Mouse (Mus musculus): Measurements from ENCODE around the gene Fam126a. TPM values are rescaled to one million over a fixed set of nuclear protein-coding genes. Genes with fewer than 3 reads are reported as not detected.

Fam126a gene
- polyA plus RNA-seq, 1 experiment = 9.5 TPM

DNA sequence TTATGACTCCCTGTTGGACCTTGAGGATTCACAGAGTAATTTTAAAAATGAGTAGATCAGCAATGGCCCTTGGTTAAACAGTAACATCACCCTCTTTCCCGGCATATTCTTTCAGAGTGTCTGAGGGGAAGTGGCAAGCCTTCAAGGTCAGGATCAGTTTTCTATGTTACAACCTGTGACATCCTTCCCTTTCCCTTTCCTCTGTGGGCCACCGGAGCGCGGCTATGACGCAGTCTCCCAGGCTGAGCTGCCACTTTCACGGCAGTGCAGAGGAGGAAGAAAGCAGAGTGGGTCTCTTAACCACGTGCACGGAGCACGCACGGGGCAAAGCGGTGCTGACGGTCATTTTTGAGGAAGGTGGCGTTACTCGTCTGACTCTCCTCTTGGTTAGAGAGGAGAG is 52.0 kb downstream of the Fam126a start:
- Histone ChIP-seq H3K27ac (ENCODE audit: insufficient read depth, low read length) (no peak overlapping the region), H3K9ac (ENCODE audit: low read depth, poor library complexity, severe bottlenecking) (no peak overlapping the region), H3K9me3 (replicated peaks; ENCODE audit: control insufficient read depth, insufficient read depth, low read length, poor library complexity, severe bottlenecking) (no peaks in the 10 kb centered on the region), H3K27me3 (ENCODE audit: control insufficient read depth, insufficient read depth, low read length, poor library complexity, severe bottlenecking) (no peaks in the 10 kb centered on the region), H3K4me3 (ENCODE audit: low read depth, low read length) (no peak overlapping the region), H3K36me3 (ENCODE audit: control insufficient read depth, insufficient read depth, low read length, poor library complexity, severe bottlenecking) (no peaks in the 10 kb centered on the region), H3K4me1 (ENCODE audit: control insufficient read depth, insufficient read depth, low read length) (no peaks in the 10 kb centered on the region)
- no peak for TF ChIP-seq CTCF (IDR thresholded peaks at IDR 0.05; ENCODE audit: low read depth, low read length)
- no peak for TF ChIP-seq POLR2A (IDR thresholded peaks at IDR 0.05; ENCODE audit: insufficient read depth, low read length)
- no peak for TF ChIP-seq EP300 (IDR thresholded peaks at IDR 0.05; ENCODE audit: insufficient read depth, low read depth, low read length)

DNA sequence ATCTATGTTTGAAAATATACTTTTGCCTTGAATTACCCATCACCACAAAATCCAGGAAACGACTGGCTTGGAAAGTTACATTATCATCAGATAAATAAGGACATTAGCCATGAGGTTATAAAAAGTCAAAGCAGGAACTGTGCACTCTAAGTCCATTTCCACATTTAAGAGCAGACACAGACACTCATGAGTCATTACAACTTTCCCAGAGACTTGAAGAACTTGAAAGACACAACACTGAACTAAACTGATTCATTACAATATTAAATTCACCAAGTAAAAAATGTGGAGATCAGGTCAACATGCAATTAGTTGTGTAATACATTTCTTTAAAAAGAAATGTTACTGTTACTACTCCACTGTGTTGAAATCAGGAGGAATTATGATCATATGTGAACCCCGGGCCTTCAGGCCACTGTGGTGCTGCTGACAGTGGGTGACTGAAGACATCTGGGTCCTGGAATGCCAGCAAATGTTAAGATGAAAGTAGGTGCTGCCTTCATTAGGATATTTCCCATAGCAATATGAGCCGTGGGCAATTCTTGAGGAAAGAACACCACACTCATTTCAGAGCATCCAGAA is 55.4 kb downstream of the Fam126a start:
- Histone ChIP-seq H3K4me1 (ENCODE audit: control insufficient read depth, insufficient read depth, low read length) (no peaks in the 10 kb centered on the region), H3K4me3 (ENCODE audit: low read depth, low read length) (no peak overlapping the region), H3K9me3 (replicated peaks; ENCODE audit: control insufficient read depth, insufficient read depth, low read length, poor library complexity, severe bottlenecking) (no peaks in the 10 kb centered on the region), H3K27me3 (ENCODE audit: control insufficient read depth, insufficient read depth, low read length, poor library complexity, severe bottlenecking) (no peaks in the 10 kb centered on the region), H3K9ac (ENCODE audit: low read depth, poor library complexity, severe bottlenecking) (no peak overlapping the region), H3K27ac (ENCODE audit: insufficient read depth, low read length) (no peak overlapping the region), H3K36me3 (ENCODE audit: control insufficient read depth, insufficient read depth, low read length, poor library complexity, severe bottlenecking) (no peaks in the 10 kb centered on the region)
- TF ChIP-seq CTCF (IDR thresholded peaks at IDR 0.05; ENCODE audit: low read depth, low read length) (no peak), POLR2A (IDR thresholded peaks at IDR 0.05; ENCODE audit: insufficient read depth, low read length) (no peak), EP300 (IDR thresholded peaks at IDR 0.05; ENCODE audit: insufficient read depth, low read depth, low read length) (no peak)

DNA sequence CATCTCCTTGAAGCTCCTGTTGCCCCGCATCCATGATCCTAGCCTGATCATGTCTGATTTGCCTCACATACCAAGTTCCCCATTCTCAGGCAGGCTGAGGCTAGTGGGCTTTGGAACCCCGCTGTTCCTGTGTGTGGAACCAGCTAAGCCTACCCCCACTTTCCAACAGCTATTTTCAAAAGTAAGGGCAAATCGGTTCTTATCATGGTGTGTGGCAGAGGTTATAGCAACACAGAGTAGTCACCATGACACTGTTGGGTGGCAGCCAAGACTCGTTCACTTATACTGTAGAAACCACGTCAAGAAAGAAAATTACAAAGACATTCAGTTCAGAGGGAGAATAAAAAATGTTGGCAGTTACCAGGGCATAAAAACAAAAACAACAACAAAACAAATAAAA is 62.8 kb downstream of the Fam126a start:
- no peaks in the 10 kb centered on the region for H3K36me3 ChIP-seq (ENCODE audit: control insufficient read depth, insufficient read depth, low read length, poor library complexity, severe bottlenecking)

DNA sequence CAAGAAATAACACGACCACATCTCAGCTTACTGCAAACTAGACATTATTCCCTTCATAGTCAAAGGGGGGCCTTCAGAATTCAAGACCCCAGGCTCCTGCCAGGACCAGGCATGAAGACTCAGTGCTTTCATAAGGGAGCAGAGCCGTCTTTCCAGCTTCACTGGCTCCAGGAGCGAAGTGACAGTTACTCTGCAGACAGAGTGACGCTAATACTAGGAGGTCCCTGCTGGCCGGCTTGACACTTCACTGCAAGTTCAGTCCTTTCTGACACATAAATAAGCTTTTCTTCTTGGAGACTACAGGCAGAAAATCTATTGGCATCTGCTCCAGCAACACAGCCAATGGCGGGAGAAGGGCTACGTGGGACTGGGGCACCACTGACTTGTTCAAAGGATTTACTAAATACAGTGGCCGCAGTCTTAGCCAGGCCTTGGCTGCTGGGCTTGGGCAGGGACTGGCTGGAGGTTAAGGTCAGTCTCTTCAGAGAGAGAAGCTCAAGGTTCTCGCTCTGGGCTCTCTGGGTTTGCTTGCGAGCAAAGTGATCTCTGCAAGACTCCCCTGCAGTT is 65.8 kb downstream of the Fam126a start:
- Histone ChIP-seq H3K4me1 (ENCODE audit: control insufficient read depth, insufficient read depth, low read length) (no peaks in the 10 kb centered on the region), H3K9me3 (replicated peaks; ENCODE audit: control insufficient read depth, insufficient read depth, low read length, poor library complexity, severe bottlenecking) (no peaks in the 10 kb centered on the region), H3K36me3 (ENCODE audit: control insufficient read depth, insufficient read depth, low read length, poor library complexity, severe bottlenecking) (no peaks in the 10 kb centered on the region), H3K4me3 (ENCODE audit: low read depth, low read length) (no peak overlapping the region), H3K27ac (ENCODE audit: insufficient read depth, low read length) (no peak overlapping the region), H3K27me3 (ENCODE audit: control insufficient read depth, insufficient read depth, low read length, poor library complexity, severe bottlenecking) (no peaks in the 10 kb centered on the region), H3K9ac (ENCODE audit: low read depth, poor library complexity, severe bottlenecking) (no peak overlapping the region)
- TF ChIP-seq POLR2A (IDR thresholded peaks at IDR 0.05; ENCODE audit: insufficient read depth, low read length) (no peak), EP300 (IDR thresholded peaks at IDR 0.05; ENCODE audit: insufficient read depth, low read depth, low read length) (no peak), CTCF (IDR thresholded peaks at IDR 0.05; ENCODE audit: low read depth, low read length) (no peak)

More for the DNA sequence above, 62.8 kb downstream of the Fam126a start:
- no peak overlapping the region for H3K9ac ChIP-seq (ENCODE audit: low read depth, poor library complexity, severe bottlenecking)
- no peak overlapping the region for H3K27ac ChIP-seq (ENCODE audit: insufficient read depth, low read length)
- H3K9me3 ChIP-seq (replicated peaks; ENCODE audit: control insufficient read depth, insufficient read depth, low read length, poor library complexity, severe bottlenecking) = no peaks in the 10 kb centered on the region
- H3K4me3 ChIP-seq (ENCODE audit: low read depth, low read length) = no peak overlapping the region
- H3K4me1 ChIP-seq (ENCODE audit: control insufficient read depth, insufficient read depth, low read length) = no peaks in the 10 kb centered on the region
- TF ChIP-seq CTCF (IDR thresholded peaks at IDR 0.05; ENCODE audit: low read depth, low read length) = no peak
- no peak for TF ChIP-seq EP300 (IDR thresholded peaks at IDR 0.05; ENCODE audit: insufficient read depth, low read depth, low read length)
- TF ChIP-seq POLR2A (IDR thresholded peaks at IDR 0.05; ENCODE audit: insufficient read depth, low read length) = no peak
- H3K27me3 ChIP-seq (ENCODE audit: control insufficient read depth, insufficient read depth, low read length, poor library complexity, severe bottlenecking) = no peaks in the 10 kb centered on the region

DNA sequence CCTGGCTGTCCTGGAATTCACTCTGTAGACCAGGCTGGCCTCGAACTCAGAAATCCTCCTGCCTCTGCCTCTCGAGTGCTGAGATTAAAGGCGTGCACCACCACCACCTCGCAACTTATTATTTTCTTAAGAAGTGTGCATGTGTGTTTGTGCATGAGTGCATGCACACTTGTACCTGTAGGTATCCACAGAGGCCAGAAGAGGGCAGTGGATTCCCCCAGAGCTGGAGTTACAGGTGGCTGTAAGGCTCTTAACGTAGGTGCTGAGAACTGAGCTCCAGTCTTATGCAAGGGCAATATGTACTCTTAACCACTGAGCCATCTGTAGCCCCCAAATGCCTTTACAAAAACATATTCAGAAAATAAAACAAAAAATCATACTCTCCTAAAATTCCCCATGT is 77.4 kb downstream of the Fam126a start:
- Histone ChIP-seq H3K27me3 (ENCODE audit: control insufficient read depth, insufficient read depth, low read length, poor library complexity, severe bottlenecking) (no peaks in the 10 kb centered on the region), H3K9ac (ENCODE audit: low read depth, poor library complexity, severe bottlenecking) (no peak overlapping the region), H3K9me3 (replicated peaks; ENCODE audit: control insufficient read depth, insufficient read depth, low read length, poor library complexity, severe bottlenecking) (no peaks in the 10 kb centered on the region), H3K27ac (ENCODE audit: insufficient read depth, low read length) (no peak overlapping the region), H3K4me3 (ENCODE audit: low read depth, low read length) (no peak overlapping the region), H3K4me1 (ENCODE audit: control insufficient read depth, insufficient read depth, low read length) (no peaks in the 10 kb centered on the region), H3K36me3 (ENCODE audit: control insufficient read depth, insufficient read depth, low read length, poor library complexity, severe bottlenecking) (no peaks in the 10 kb centered on the region)
- TF ChIP-seq POLR2A (IDR thresholded peaks at IDR 0.05; ENCODE audit: insufficient read depth, low read length) (no peak), CTCF (IDR thresholded peaks at IDR 0.05; ENCODE audit: low read depth, low read length) (peak; percentile 10)

DNA sequence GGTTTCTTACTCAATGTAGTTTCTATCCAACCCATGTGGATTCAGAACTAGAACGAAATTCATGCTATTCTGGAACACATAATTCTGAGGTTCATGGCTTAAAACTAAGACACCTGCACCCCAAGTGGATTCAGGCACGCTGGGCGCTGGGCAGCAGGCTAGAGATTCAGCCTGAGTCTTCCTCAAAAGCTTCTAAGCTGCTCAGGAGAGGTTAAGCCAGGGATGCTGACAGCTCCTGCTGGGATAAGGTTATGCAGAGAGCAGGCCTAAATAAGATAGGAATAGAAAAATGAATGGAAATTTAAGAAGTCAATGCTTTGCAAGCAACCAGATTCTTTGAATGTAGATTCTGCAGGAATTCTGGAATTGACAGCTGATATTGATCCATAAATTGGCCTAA is 82.4 kb downstream of the Fam126a start:
- TF ChIP-seq CTCF (IDR thresholded peaks at IDR 0.05; ENCODE audit: low read depth, low read length) = no peak
- no peak for TF ChIP-seq POLR2A (IDR thresholded peaks at IDR 0.05; ENCODE audit: insufficient read depth, low read length)
- no peak for TF ChIP-seq EP300 (IDR thresholded peaks at IDR 0.05; ENCODE audit: insufficient read depth, low read depth, low read length)
- no peaks in the 10 kb centered on the region for H3K9me3 ChIP-seq (replicated peaks; ENCODE audit: control insufficient read depth, insufficient read depth, low read length, poor library complexity, severe bottlenecking)
- no peaks in the 10 kb centered on the region for H3K27me3 ChIP-seq (ENCODE audit: control insufficient read depth, insufficient read depth, low read length, poor library complexity, severe bottlenecking)
- H3K36me3 ChIP-seq (ENCODE audit: control insufficient read depth, insufficient read depth, low read length, poor library complexity, severe bottlenecking) = no peaks in the 10 kb centered on the region
- no peak overlapping the region for H3K4me3 ChIP-seq (ENCODE audit: low read depth, low read length)
- H3K27ac ChIP-seq (ENCODE audit: insufficient read depth, low read length) = no peak overlapping the region
- H3K9ac ChIP-seq (ENCODE audit: low read depth, poor library complexity, severe bottlenecking) = no peak overlapping the region
- H3K4me1 ChIP-seq (ENCODE audit: control insufficient read depth, insufficient read depth, low read length) = no peaks in the 10 kb centered on the region
